Mouse (Mus musculus) G1E (cell line): ENCODE results near the gene Pdxk.

Experiments
- CTCF ChIP-seq: IDR thresholded peaks from 2 replicates; pipeline ENCODE4 v1.5.1; 2012; ENCODE audit warnings: low read depth, low read length, inconsistent platforms, mixed read lengths
- GATA1 ChIP-seq: IDR thresholded peaks from 2 replicates; pipeline ENCODE4 v1.6.1; 2012; ENCODE audit warnings: borderline replicate concordance, low read length, inconsistent platforms, mixed read lengths
- GATA2 ChIP-seq: IDR thresholded peaks from 2 replicates; pipeline ENCODE4 v1.6.1; 2012; ENCODE audit warnings: low read depth, low read length, inconsistent platforms, borderline replicate concordance
- POLR2AphosphoS5 ChIP-seq: IDR thresholded peaks from 2 replicates; pipeline ENCODE4 v1.6.1; 2012; ENCODE audit warnings: low read depth, low read length, inconsistent platforms; ENCODE audit not compliant: insufficient replicate concordance
- TAL1 ChIP-seq: conservative IDR thresholded peaks from 2 replicates; pipeline ENCODE4 v1.6.1; 2012; ENCODE audit warnings: low read depth, low read length, inconsistent platforms, mixed read lengths

- TF ChIP-seq TAL1 = no peak
- no peak for TF ChIP-seq CTCF
- TF ChIP-seq POLR2AphosphoS5 = no peak
- TF ChIP-seq GATA1 = no peak
- TF ChIP-seq GATA2 = no peak
Measured at GRCm38 (mm10) chr10:78450761-78451160, 14.0 kb downstream of the Pdxk start.
